In genomic region chr10:47741667-47742066, GRCm38 (mm10) we compare ENCODE assay signal across 15 mouse cellular contexts.
"Had no signal": no experiment of that assay in that cellular context is flagged by ENCODE, and none has a peak within 500 bp of the region (broad histone marks: within the 10 kb centered on the region; RNA-seq: fewer than 3 reads in every experiment).

No protein-coding gene starts in this region.

- H3K36me3 ChIP-seq: neural tube, embryonic 12.5 days; neural tube, embryonic 13.5 days; neural tube, embryonic 15.5 days; stomach, embryonic 15.5 days had no signal

- H3K4me3 ChIP-seq: neural tube, embryonic 12.5 days; neural tube, embryonic 13.5 days; neural tube, embryonic 15.5 days; stomach, embryonic 15.5 days had no signal

- DNase-seq: retina, postnatal 1 day; right cerebral cortex, adult 18-20 months; right cerebral cortex, postnatal 14 days; right cerebral cortex, postnatal 25 days; spleen, adult 18-20 months; thymus, adult 18-20 months; thymus, adult 2 months; thymus, postnatal 14 days; thymus, postnatal 25 days; thymus, postnatal 36 days; thymus, postnatal 4 days had no signal

- H3K27me3 ChIP-seq: neural tube, embryonic 12.5 days; neural tube, embryonic 13.5 days; neural tube, embryonic 15.5 days; stomach, embryonic 15.5 days had no signal

- H3K4me2 ChIP-seq: neural tube, embryonic 12.5 days; neural tube, embryonic 13.5 days; neural tube, embryonic 15.5 days; stomach, embryonic 15.5 days had no signal
